Mouse (Mus musculus): ENCODE data around the gene Gm21972. TPM values are rescaled to one million over a fixed set of nuclear protein-coding genes. Genes with fewer than 3 reads are reported as not detected.
A peak's percentile ranks its signal among the peaks of the same experiment; 100 is the strongest.

The Gm21972 gene
- polyA plus RNA-seq, 1 experiment from 2014 or later: 0.51 TPM

- H3K27ac ChIP-seq (replicated peaks; ENCODE audit: low read depth, low read length): no peak overlapping the region
- H3K36me3 ChIP-seq (ENCODE audit: control insufficient read depth, insufficient read depth, low read length): peaks cover 21% of the 10 kb centered on the region
- no peaks in the 10 kb centered on the region for H3K9me3 ChIP-seq (ENCODE audit: control insufficient read depth, low read length)
- DNase-seq (ENCODE audit: low spot score) (peak; percentile 79), ATAC-seq (ENCODE audit: low read depth) (peak; percentile 79)
- no peaks in the 10 kb centered on the region for H3K4me1 ChIP-seq (ENCODE audit: control insufficient read depth, insufficient read depth, low read length)
- H3K4me2 ChIP-seq (ENCODE audit: low read depth, low read length): no peak overlapping the region
- no peak overlapping the region for H3K4me3 ChIP-seq (ENCODE audit: low read depth, low read length)
- no peak overlapping the region for H3K9ac ChIP-seq (ENCODE audit: low read depth, low read length)
- no peaks in the 10 kb centered on the region for H3K27me3 ChIP-seq (replicated peaks; ENCODE audit: control insufficient read depth, insufficient read depth, low read length)
- 42% methylated on average over 7 of the region's 7 CpGs for WGBS
Measured at GRCm38 (mm10) chr1:86178462-86179253, 45.2 kb downstream of the Gm21972 start.

- no peak for ATAC-seq (ENCODE audit: low read depth)
- no peak overlapping the region for H3K4me3 ChIP-seq (ENCODE audit: low read depth, low read length)
Measured at GRCm38 (mm10) chr1:86182004-86182709, 48.7 kb downstream of the Gm21972 start.

GRCm38 (mm10) chr1:86183577-86184263 lies 50.3 kb downstream of the Gm21972 start:
- Histone ChIP-seq H3K27ac (replicated peaks; ENCODE audit: low read depth, low read length) (no peak overlapping the region), H3K9ac (ENCODE audit: low read depth, low read length) (no peak overlapping the region), H3K27me3 (replicated peaks; ENCODE audit: control insufficient read depth, insufficient read depth, low read length) (no peaks in the 10 kb centered on the region), H3K4me2 (ENCODE audit: low read depth, low read length) (no peak overlapping the region), H3K9me3 (ENCODE audit: control insufficient read depth, low read length) (no peaks in the 10 kb centered on the region), H3K4me3 (ENCODE audit: low read depth, low read length) (no peak overlapping the region), H3K4me1 (ENCODE audit: control insufficient read depth, insufficient read depth, low read length) (no peaks in the 10 kb centered on the region), H3K36me3 (ENCODE audit: control insufficient read depth, insufficient read depth, low read length) (0 out of 2 replicates have a peak, but pooled peaks cover 7% of the 10 kb centered on the region)
- 84% methylated on average over 4 of the region's 4 CpGs for WGBS
- DNase-seq (ENCODE audit: low spot score) (no peak), ATAC-seq (ENCODE audit: low read depth) (no peak)

More at GRCm38 (mm10) chr1:86182004-86182709, 48.7 kb downstream of the Gm21972 start:
- Histone ChIP-seq H3K27me3 (replicated peaks; ENCODE audit: control insufficient read depth, insufficient read depth, low read length) (no peaks in the 10 kb centered on the region), H3K27ac (replicated peaks; ENCODE audit: low read depth, low read length) (no peak overlapping the region), H3K4me1 (ENCODE audit: control insufficient read depth, insufficient read depth, low read length) (no peaks in the 10 kb centered on the region), H3K36me3 (ENCODE audit: control insufficient read depth, insufficient read depth, low read length) (peaks cover 7% of the 10 kb centered on the region; the same call in 1 of the 2 replicates), H3K4me2 (ENCODE audit: low read depth, low read length) (no peak overlapping the region), H3K9ac (ENCODE audit: low read depth, low read length) (no peak overlapping the region), H3K9me3 (ENCODE audit: control insufficient read depth, low read length) (no peaks in the 10 kb centered on the region)
- no peak for DNase-seq (ENCODE audit: low spot score)
- WGBS: 83% methylated on average over 5 of the region's 5 CpGs

- no peak for ATAC-seq (ENCODE audit: low read depth)
- DNase-seq (ENCODE audit: low spot score): no peak
- 77% methylated on average over 7 of the region's 7 CpGs for WGBS
- Histone ChIP-seq H3K4me3 (ENCODE audit: low read depth, low read length) (no peak overlapping the region), H3K9me3 (ENCODE audit: control insufficient read depth, low read length) (no peaks in the 10 kb centered on the region), H3K4me2 (ENCODE audit: low read depth, low read length) (no peak overlapping the region), H3K27me3 (replicated peaks; ENCODE audit: control insufficient read depth, insufficient read depth, low read length) (no peaks in the 10 kb centered on the region), H3K9ac (ENCODE audit: low read depth, low read length) (no peak overlapping the region), H3K36me3 (ENCODE audit: control insufficient read depth, insufficient read depth, low read length) (peaks cover 22% of the 10 kb centered on the region), H3K4me1 (ENCODE audit: control insufficient read depth, insufficient read depth, low read length) (no peaks in the 10 kb centered on the region), H3K27ac (replicated peaks; ENCODE audit: low read depth, low read length) (no peak overlapping the region)
Measured at GRCm38 (mm10) chr1:86186762-86187161, 53.3 kb downstream of the Gm21972 start.

GRCm38 (mm10) chr1:86187856-86188255 lies 54.4 kb downstream of the Gm21972 start:
- Histone ChIP-seq H3K4me3 (ENCODE audit: low read depth, low read length) (no peak overlapping the region), H3K9ac (ENCODE audit: low read depth, low read length) (no peak overlapping the region), H3K4me2 (ENCODE audit: low read depth, low read length) (no peak overlapping the region), H3K4me1 (ENCODE audit: control insufficient read depth, insufficient read depth, low read length) (no peaks in the 10 kb centered on the region), H3K27ac (replicated peaks; ENCODE audit: low read depth, low read length) (no peak overlapping the region), H3K27me3 (replicated peaks; ENCODE audit: control insufficient read depth, insufficient read depth, low read length) (no peaks in the 10 kb centered on the region), H3K36me3 (ENCODE audit: control insufficient read depth, insufficient read depth, low read length) (peaks cover 18% of the 10 kb centered on the region), H3K9me3 (ENCODE audit: control insufficient read depth, low read length) (no peaks in the 10 kb centered on the region)
- no peak for ATAC-seq (ENCODE audit: low read depth)
- DNase-seq (ENCODE audit: low spot score): no peak
- 72% methylated on average over 2 of the region's 2 CpGs for WGBS

GRCm38 (mm10) chr1:86188271-86188670 lies 54.8 kb downstream of the Gm21972 start:
- no peak for ATAC-seq (ENCODE audit: low read depth)

GRCm38 (mm10) chr1:86189034-86189702 lies 55.7 kb downstream of the Gm21972 start:
- Histone ChIP-seq H3K9me3 (ENCODE audit: control insufficient read depth, low read length) (no peaks in the 10 kb centered on the region), H3K27me3 (replicated peaks; ENCODE audit: control insufficient read depth, insufficient read depth, low read length) (no peaks in the 10 kb centered on the region), H3K4me3 (ENCODE audit: low read depth, low read length) (no peak overlapping the region), H3K36me3 (ENCODE audit: control insufficient read depth, insufficient read depth, low read length) (peaks cover 15% of the 10 kb centered on the region), H3K4me2 (ENCODE audit: low read depth, low read length) (no peak overlapping the region), H3K9ac (ENCODE audit: low read depth, low read length) (no peak overlapping the region), H3K4me1 (ENCODE audit: control insufficient read depth, insufficient read depth, low read length) (no peaks in the 10 kb centered on the region), H3K27ac (replicated peaks; ENCODE audit: low read depth, low read length) (no peak overlapping the region)
- DNase-seq (ENCODE audit: low spot score): no peak
- WGBS: 78% methylated on average over 6 of the region's 6 CpGs
- no peak for ATAC-seq (ENCODE audit: low read depth)

More at GRCm38 (mm10) chr1:86188271-86188670, 54.8 kb downstream of the Gm21972 start:
- peak; percentile 16 for DNase-seq (ENCODE audit: low spot score)
- no peaks in the 10 kb centered on the region for H3K4me1 ChIP-seq (ENCODE audit: control insufficient read depth, insufficient read depth, low read length)
- H3K36me3 ChIP-seq (ENCODE audit: control insufficient read depth, insufficient read depth, low read length): peaks cover 15% of the 10 kb centered on the region
- H3K9ac ChIP-seq (ENCODE audit: low read depth, low read length): no peak overlapping the region
- H3K4me2 ChIP-seq (ENCODE audit: low read depth, low read length): no peak overlapping the region
- no peak overlapping the region for H3K27ac ChIP-seq (replicated peaks; ENCODE audit: low read depth, low read length)
- H3K9me3 ChIP-seq (ENCODE audit: control insufficient read depth, low read length): no peaks in the 10 kb centered on the region
- H3K27me3 ChIP-seq (replicated peaks; ENCODE audit: control insufficient read depth, insufficient read depth, low read length): no peaks in the 10 kb centered on the region
- 71% methylated on average over 2 of the region's 2 CpGs for WGBS
- no peak overlapping the region for H3K4me3 ChIP-seq (ENCODE audit: low read depth, low read length)

- no peak overlapping the region for H3K4me2 ChIP-seq (ENCODE audit: low read depth, low read length)
- H3K36me3 ChIP-seq (ENCODE audit: control insufficient read depth, insufficient read depth, low read length): peaks cover 25% of the 10 kb centered on the region
- H3K27ac ChIP-seq (replicated peaks; ENCODE audit: low read depth, low read length): no peak overlapping the region
- DNase-seq (ENCODE audit: low spot score) (no peak), ATAC-seq (ENCODE audit: low read depth) (no peak)
- no peaks in the 10 kb centered on the region for H3K27me3 ChIP-seq (replicated peaks; ENCODE audit: control insufficient read depth, insufficient read depth, low read length)
- H3K9ac ChIP-seq (ENCODE audit: low read depth, low read length): no peak overlapping the region
- no peaks in the 10 kb centered on the region for H3K9me3 ChIP-seq (ENCODE audit: control insufficient read depth, low read length)
- no peaks in the 10 kb centered on the region for H3K4me1 ChIP-seq (ENCODE audit: control insufficient read depth, insufficient read depth, low read length)
- no peak overlapping the region for H3K4me3 ChIP-seq (ENCODE audit: low read depth, low read length)
- WGBS: 81% methylated on average over 6 of the region's 6 CpGs
Measured at GRCm38 (mm10) chr1:86190843-86191242, 57.4 kb downstream of the Gm21972 start.
